Mouse (Mus musculus): Measurements from ENCODE around the gene Tgfb3. TPM values are rescaled to one million over a fixed set of nuclear protein-coding genes. Genes with fewer than 3 reads are reported as not detected.

The Tgfb3 gene
- polyA plus RNA-seq, 1 experiment from 2014 or later, result 5.8 TPM

GRCm38 (mm10) chr12:86027000-86027399 lies 51.8 kb downstream of the Tgfb3 start:
- Histone ChIP-seq H3K27ac (replicated peaks) (no peak overlapping the region), H3K9me3 (replicated peaks) (no peaks in the 10 kb centered on the region), H3K4me2 (no peak overlapping the region), H3K36me3 (no peaks in the 10 kb centered on the region), H3K4me1 (peaks cover 11% of the 10 kb centered on the region), H3K27me3 (replicated peaks) (no peaks in the 10 kb centered on the region), H3K4me3 (replicated peaks) (no peak overlapping the region), H3K9ac (replicated peaks) (no peak overlapping the region)
- ATAC-seq (ENCODE audit: low FRiP score), result peak; percentile 65; the same call in 1 of the 2 replicates
- 52% methylated on average over 5 of the region's 5 CpGs for WGBS

- H3K36me3 ChIP-seq, result no peaks in the 10 kb centered on the region
- no peak overlapping the region for H3K27ac ChIP-seq (replicated peaks)
- H3K27me3 ChIP-seq (replicated peaks), result no peaks in the 10 kb centered on the region
- H3K4me1 ChIP-seq, result peaks cover 11% of the 10 kb centered on the region
- H3K9me3 ChIP-seq (replicated peaks), result no peaks in the 10 kb centered on the region
- ATAC-seq (ENCODE audit: low FRiP score), result no peak
- 96% methylated on average over 6 of the region's 6 CpGs for WGBS
- H3K4me3 ChIP-seq (replicated peaks), result no peak overlapping the region
- no peak overlapping the region for H3K9ac ChIP-seq (replicated peaks)
- no peak overlapping the region for H3K4me2 ChIP-seq
Measured at GRCm38 (mm10) chr12:86025480-86025879, 53.4 kb downstream of the Tgfb3 start.

- Histone ChIP-seq H3K4me1 (peaks cover 11% of the 10 kb centered on the region), H3K4me2 (no peak overlapping the region), H3K9ac (replicated peaks) (no peak overlapping the region), H3K4me3 (replicated peaks) (no peak overlapping the region), H3K36me3 (no peaks in the 10 kb centered on the region), H3K27me3 (replicated peaks) (no peaks in the 10 kb centered on the region), H3K27ac (replicated peaks) (no peak overlapping the region), H3K9me3 (replicated peaks) (no peaks in the 10 kb centered on the region)
- WGBS, result 59% methylated on average over 4 of the region's 4 CpGs
- ATAC-seq (ENCODE audit: low FRiP score), result no peak
Measured at GRCm38 (mm10) chr12:86024426-86024825, 54.4 kb downstream of the Tgfb3 start.

- peaks cover 11% of the 10 kb centered on the region for H3K4me1 ChIP-seq
- no peak for ATAC-seq (ENCODE audit: low FRiP score)
- no peak overlapping the region for H3K9ac ChIP-seq (replicated peaks)
- H3K27ac ChIP-seq (replicated peaks), result no peak overlapping the region
- H3K36me3 ChIP-seq, result no peaks in the 10 kb centered on the region
- no peaks in the 10 kb centered on the region for H3K27me3 ChIP-seq (replicated peaks)
- no peak overlapping the region for H3K4me3 ChIP-seq (replicated peaks)
- 69% methylated on average over 4 of the region's 4 CpGs for WGBS
- no peaks in the 10 kb centered on the region for H3K9me3 ChIP-seq (replicated peaks)
- no peak overlapping the region for H3K4me2 ChIP-seq
Measured at GRCm38 (mm10) chr12:86023081-86023871, 55.6 kb downstream of the Tgfb3 start.

GRCm38 (mm10) chr12:86022282-86022984 lies 56.4 kb downstream of the Tgfb3 start:
- WGBS, result 63% methylated on average over 9 of the region's 9 CpGs
- Histone ChIP-seq H3K9ac (replicated peaks) (no peak overlapping the region), H3K4me2 (no peak overlapping the region), H3K27me3 (replicated peaks) (no peaks in the 10 kb centered on the region), H3K4me3 (replicated peaks) (no peak overlapping the region), H3K27ac (replicated peaks) (no peak overlapping the region), H3K4me1 (peaks cover 11% of the 10 kb centered on the region), H3K9me3 (replicated peaks) (no peaks in the 10 kb centered on the region), H3K36me3 (no peaks in the 10 kb centered on the region)
- no peak for ATAC-seq (ENCODE audit: low FRiP score)

DNA sequence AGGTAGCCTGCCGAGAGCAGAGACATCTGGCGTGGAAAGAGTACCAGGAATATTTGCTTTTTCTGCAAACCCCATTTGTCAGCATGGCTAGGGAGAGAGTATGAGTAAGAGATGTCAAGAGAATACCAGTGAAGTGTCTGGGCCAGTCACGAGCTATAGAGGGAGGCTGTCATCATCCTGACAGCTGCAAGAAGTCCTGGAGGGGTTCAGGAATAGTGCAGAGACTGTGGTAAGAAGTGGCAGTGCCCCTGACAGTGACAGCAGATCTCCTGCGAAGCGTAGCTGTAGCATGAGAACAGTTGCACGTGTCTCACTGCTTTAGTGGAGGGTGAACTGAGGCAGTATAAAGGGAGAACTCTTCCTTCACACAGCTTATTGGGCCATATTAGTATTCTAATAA lies 57.3 kb downstream of the Tgfb3 start:
- Histone ChIP-seq H3K4me3 (replicated peaks) (no peak overlapping the region), H3K9me3 (replicated peaks) (no peaks in the 10 kb centered on the region), H3K9ac (replicated peaks) (no peak overlapping the region), H3K36me3 (no peaks in the 10 kb centered on the region), H3K4me2 (no peak overlapping the region), H3K27ac (replicated peaks) (no peak overlapping the region), H3K27me3 (replicated peaks) (no peaks in the 10 kb centered on the region), H3K4me1 (peaks cover 11% of the 10 kb centered on the region)
- 80% methylated on average over 6 of the region's 6 CpGs for WGBS
- no peak for ATAC-seq (ENCODE audit: low FRiP score)

DNA sequence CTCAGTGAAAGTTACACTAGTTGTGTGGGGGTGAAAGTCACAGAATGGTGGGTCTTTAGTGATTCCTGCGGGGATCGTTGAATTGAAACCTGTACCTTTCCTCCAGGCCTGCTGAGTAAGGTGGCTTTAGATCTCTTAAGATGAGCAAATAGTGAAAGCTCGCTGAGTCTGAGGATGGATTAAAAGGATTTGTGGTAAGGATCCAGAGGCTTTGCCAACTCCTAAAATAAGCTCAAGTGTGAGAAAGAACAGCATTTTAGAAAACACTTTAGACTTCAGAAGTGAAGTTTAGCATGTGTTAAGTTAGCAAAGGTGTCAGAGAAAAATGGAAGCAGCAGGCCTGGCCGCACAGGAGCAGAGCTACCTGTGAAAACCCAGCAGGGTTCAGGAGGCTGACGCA lies 61.5 kb downstream of the Tgfb3 start:
- 84% methylated on average over 5 of the region's 5 CpGs for WGBS
- H3K27me3 ChIP-seq (replicated peaks), result no peaks in the 10 kb centered on the region
- H3K9ac ChIP-seq (replicated peaks), result no peak overlapping the region
- no peak overlapping the region for H3K4me3 ChIP-seq (replicated peaks)
- ATAC-seq (ENCODE audit: low FRiP score), result no peak
- no peaks in the 10 kb centered on the region for H3K9me3 ChIP-seq (replicated peaks)
- no peak overlapping the region for H3K4me2 ChIP-seq
- no peak overlapping the region for H3K27ac ChIP-seq (replicated peaks)
- H3K36me3 ChIP-seq, result no peaks in the 10 kb centered on the region
- 0 out of 2 replicates have a peak, but pooled peaks cover 4% of the 10 kb centered on the region for H3K4me1 ChIP-seq

DNA sequence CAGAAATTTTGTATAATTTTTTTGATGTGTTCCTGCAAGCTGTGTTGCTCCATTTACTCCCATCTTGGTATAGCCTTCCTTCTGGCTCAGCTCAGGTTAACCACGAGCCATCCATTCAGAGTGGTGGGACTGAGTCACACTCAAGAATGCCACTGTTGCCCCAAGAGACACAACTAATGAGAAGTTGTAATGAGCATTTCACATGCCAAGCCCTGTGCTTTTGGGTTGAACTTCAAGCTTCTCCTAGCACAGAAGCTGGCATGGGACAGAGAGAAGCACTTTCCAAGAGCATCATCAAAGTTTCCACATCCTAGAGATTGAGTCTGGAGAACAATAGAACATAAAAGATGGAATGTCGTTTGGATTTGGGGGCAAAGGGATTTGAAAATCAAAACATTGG lies 63.7 kb downstream of the Tgfb3 start:
- no peaks in the 10 kb centered on the region for H3K27me3 ChIP-seq (replicated peaks)
- 84% methylated on average over 2 of the region's 2 CpGs for WGBS
- no peak overlapping the region for H3K4me2 ChIP-seq
- no peaks in the 10 kb centered on the region for H3K9me3 ChIP-seq (replicated peaks)
- H3K4me1 ChIP-seq, result no peaks in the 10 kb centered on the region
- no peak overlapping the region for H3K4me3 ChIP-seq (replicated peaks)
- no peaks in the 10 kb centered on the region for H3K36me3 ChIP-seq
- H3K9ac ChIP-seq (replicated peaks), result no peak overlapping the region
- no peak overlapping the region for H3K27ac ChIP-seq (replicated peaks)
- ATAC-seq (ENCODE audit: low FRiP score), result no peak

DNA sequence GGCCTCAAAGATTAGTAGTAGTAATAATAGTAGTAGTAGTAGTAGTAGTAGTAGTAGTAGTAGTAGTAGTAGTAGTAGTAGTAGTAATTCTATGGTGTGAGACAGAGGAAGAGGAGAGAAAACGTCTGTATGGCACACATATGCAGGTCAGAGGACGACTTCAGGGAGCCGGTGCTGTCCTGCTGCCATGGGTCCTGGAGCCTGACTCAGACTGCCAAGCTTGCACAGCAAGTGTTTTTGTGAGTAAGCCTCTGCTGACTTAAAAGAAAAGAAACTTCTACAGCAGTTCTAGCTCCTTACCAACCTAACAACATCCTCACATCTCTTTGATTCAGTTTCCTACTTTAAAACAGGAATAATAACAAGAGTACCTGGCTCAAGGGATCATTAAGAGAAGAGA lies 64.2 kb downstream of the Tgfb3 start:
- H3K4me2 ChIP-seq, result no peak overlapping the region
- H3K27me3 ChIP-seq (replicated peaks), result no peaks in the 10 kb centered on the region
- 92% methylated on average over 3 of the region's 3 CpGs for WGBS
- no peaks in the 10 kb centered on the region for H3K36me3 ChIP-seq
- no peak overlapping the region for H3K27ac ChIP-seq (replicated peaks)
- no peak overlapping the region for H3K9ac ChIP-seq (replicated peaks)
- no peaks in the 10 kb centered on the region for H3K4me1 ChIP-seq
- H3K4me3 ChIP-seq (replicated peaks), result no peak overlapping the region
- ATAC-seq (ENCODE audit: low FRiP score), result no peak
- H3K9me3 ChIP-seq (replicated peaks), result no peaks in the 10 kb centered on the region

DNA sequence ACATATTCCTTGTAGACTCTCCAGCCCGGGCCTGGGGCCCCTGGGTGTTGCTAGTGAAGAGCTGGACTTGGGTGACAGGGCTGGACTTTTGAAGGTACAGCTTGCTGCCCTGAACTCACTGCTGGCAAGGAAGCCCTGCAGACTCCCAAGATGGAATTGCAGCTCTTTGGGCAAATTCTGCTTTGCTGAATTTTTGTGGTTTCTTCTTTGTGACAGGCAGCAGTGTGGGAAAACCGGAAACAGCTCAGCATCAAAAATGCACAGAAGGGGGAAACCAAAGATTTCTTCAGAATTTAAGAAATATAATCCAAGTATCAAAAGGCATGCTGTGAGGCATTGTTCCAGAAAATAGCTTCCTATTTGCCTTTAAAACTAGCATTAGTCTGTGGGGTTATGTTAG lies 64.7 kb downstream of the Tgfb3 start:
- Histone ChIP-seq H3K9ac (replicated peaks) (no peak overlapping the region), H3K4me3 (replicated peaks) (no peak overlapping the region), H3K4me2 (no peak overlapping the region), H3K27me3 (replicated peaks) (no peaks in the 10 kb centered on the region), H3K27ac (replicated peaks) (no peak overlapping the region), H3K9me3 (replicated peaks) (no peaks in the 10 kb centered on the region), H3K4me1 (no peaks in the 10 kb centered on the region), H3K36me3 (no peaks in the 10 kb centered on the region)
- no peak for ATAC-seq (ENCODE audit: low FRiP score)
- 86% methylated on average over 2 of the region's 2 CpGs for WGBS

- Histone ChIP-seq H3K27ac (replicated peaks) (no peak overlapping the region), H3K4me3 (replicated peaks) (no peak overlapping the region), H3K9ac (replicated peaks) (no peak overlapping the region), H3K4me1 (peaks cover 10% of the 10 kb centered on the region), H3K36me3 (no peaks in the 10 kb centered on the region), H3K9me3 (replicated peaks) (no peaks in the 10 kb centered on the region), H3K4me2 (no peak overlapping the region), H3K27me3 (replicated peaks) (no peaks in the 10 kb centered on the region)
- no peak for ATAC-seq (ENCODE audit: low FRiP score)
- 91% methylated on average over 2 of the region's 2 CpGs for whole genome bisulfite sequencing
Measured at GRCm38 (mm10) chr12:86012195-86012594, 66.6 kb downstream of the Tgfb3 start.

- 93% methylated on average over 5 of the region's 5 CpGs for WGBS
- Histone ChIP-seq H3K4me1 (peaks cover 10% of the 10 kb centered on the region), H3K27ac (replicated peaks) (no peak overlapping the region), H3K9me3 (replicated peaks) (no peaks in the 10 kb centered on the region), H3K4me2 (no peak overlapping the region), H3K4me3 (replicated peaks) (no peak overlapping the region), H3K27me3 (replicated peaks) (no peaks in the 10 kb centered on the region), H3K9ac (replicated peaks) (no peak overlapping the region), H3K36me3 (no peaks in the 10 kb centered on the region)
- ATAC-seq (ENCODE audit: low FRiP score), result no peak
Measured at GRCm38 (mm10) chr12:86010656-86011055, 68.2 kb downstream of the Tgfb3 start.
